Mouse (Mus musculus) neutrophil, adult 5-6 weeks (primary cell): ENCODE measurements at regions not wholly inside any gene's neighbourhood (a gene's known extent, or its start where the extent isn't known, plus 50 kb on each side); places are given as distances from the start of the nearest gene placed in this dataset.

Experiments
- ATAC-seq: fragments of 151-379, 151-347 bp; 2 replicates; pipeline ENCODE4 v1.8.0; 2017; ENCODE audit warnings: mild to moderate bottlenecking, moderate TSS enrichment; ENCODE audit not compliant: insufficient number of reproducible peaks, poor library complexity, low FRiP score, severe bottlenecking; ENCODE audit errors: extremely low read depth

- no peak for ATAC-seq
Measured at GRCm38 (mm10) chr1:72054541-72054940, 157.6 kb downstream of the Mreg start.

DNA sequence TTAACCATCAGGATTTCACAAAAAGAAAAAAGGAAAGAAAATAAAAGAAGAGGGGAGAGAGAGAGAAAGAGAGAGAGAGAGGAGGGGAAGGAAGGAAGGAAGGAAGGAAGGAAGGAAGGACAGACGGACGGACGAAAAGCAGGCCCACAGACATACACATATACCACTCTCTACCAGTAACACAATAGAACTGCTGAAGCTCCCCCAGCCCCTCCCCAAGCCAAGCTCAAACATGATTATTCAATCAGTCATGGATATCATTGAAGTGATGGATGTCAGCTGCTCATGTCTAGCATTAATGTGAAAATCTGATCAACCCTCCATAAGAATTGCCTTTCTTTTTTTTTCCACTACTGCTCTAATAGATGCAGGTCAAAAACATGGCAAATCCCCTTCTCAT, 161.2 kb downstream of the Mreg start:
- ATAC-seq: no peak

- ATAC-seq: no peak
Measured at GRCm38 (mm10) chr1:72046072-72046471, 166.0 kb downstream of the Mreg start.

GRCm38 (mm10) chr1:72038518-72038917, 173.6 kb downstream of the Mreg start:
- ATAC-seq: no peak

- ATAC-seq: no peak
Measured at GRCm38 (mm10) chr1:72036600-72036999, 175.5 kb downstream of the Mreg start.

DNA sequence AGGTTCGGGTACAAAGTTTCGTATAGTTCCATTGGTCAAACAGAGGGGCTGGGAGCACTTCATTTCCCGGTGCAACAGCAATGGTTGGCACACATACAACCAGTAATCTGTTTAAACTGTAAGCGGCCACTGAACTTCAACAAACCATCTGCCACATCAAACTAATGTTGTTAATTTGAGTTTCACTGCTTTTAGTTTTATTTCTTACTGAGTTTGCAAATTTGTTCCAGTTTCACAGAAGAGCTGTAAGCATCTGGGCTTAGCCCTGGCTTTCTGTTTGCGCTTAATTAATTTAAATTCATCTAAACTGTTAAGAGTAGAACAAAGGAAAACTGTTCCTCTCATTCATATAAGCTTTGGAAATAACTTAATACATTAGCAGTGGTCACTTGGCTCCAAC, 176.0 kb downstream of the Mreg start:
- no peak for ATAC-seq

GRCm38 (mm10) chr1:72033941-72034340, 178.2 kb downstream of the Mreg start:
- no peak for ATAC-seq

DNA sequence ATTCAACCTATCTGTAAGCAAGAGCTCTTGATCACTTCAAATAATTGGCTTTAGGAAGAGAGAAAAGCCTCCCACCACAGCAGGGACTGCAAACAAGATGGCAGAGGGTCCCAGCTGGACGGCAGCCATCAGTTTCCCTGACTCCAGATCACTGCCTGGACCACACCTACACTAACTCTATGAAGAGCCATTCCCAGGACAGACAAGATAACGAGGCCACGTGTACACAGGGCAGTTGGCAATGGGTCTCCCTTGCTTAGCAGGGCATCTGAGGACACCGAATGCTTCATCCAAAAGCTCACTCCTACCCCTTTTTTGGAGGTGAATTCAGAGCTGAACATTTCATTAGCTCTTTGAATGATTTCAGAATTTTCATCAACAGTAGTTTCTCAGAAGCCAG, 179.9 kb downstream of the Mreg start:
- ATAC-seq: no peak

DNA sequence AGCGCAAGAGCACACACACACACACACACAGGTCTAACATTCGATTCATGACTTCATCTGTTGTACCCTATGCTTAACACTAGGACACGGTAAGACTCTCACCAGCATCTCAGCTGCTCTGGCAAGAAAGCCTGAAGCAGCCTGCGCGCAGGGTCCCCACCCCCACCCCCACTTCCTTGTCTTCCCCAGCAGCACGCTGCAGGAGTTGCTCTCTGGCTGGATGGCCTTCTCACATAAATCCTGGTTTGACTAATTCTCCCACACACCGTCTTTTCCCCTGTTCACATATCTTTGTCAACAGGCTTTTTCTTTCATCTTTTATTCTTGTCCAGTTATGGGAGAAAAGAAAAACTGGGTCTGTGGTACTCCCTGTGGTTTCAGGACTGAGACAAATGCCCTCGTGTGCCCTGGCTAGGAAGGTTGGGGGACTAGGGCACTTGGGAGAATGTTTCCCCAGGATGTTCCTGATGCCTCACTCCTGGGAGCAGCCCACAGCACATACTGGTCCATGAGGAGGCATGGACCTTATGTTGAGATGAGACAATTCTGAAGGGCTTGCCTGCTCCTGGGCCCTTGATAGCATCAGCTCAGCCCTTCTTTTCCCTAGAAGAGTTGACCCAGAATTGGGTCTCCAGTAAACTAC, 181.2 kb downstream of the Mreg start:
- no peak for ATAC-seq

DNA sequence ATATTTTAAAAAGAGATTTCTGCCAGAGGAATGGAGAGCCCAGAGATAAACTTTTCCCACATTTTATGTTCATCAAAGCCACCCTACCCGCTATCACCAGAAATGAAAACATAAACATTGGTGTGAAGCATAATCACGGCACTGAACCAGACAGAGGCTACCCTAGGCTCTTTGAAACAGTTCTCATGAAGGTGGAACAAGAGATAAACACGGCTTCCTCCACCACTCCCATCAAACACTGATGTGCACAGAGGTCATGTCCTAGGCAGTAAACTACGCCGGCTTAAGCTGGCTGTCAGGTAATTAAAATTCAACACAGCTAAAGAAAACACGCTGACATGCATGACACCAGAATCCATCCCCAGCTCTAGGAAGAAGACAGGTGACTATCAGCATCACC, 182.5 kb downstream of the Mreg start:
- ATAC-seq: no peak

DNA sequence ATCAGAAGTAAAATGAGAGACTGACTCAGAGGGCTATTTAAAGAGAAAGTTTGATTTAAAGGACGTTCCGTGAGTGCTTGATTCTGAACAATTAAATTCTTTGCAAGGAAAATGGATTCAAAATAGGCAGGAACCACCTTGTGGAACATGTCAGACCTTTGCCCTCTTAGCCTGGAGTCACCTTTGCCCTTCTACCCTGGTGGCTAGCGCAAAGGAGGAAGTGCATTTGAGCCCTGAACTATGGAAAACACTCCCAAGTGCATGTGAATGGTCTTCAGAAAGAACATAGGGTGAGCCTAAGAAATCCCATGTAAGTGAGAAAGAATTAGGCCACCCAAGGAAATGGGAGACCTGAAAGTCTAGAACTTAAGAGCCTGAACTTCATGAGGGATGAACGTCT, 185.2 kb downstream of the Mreg start:
- ATAC-seq: no peak

DNA sequence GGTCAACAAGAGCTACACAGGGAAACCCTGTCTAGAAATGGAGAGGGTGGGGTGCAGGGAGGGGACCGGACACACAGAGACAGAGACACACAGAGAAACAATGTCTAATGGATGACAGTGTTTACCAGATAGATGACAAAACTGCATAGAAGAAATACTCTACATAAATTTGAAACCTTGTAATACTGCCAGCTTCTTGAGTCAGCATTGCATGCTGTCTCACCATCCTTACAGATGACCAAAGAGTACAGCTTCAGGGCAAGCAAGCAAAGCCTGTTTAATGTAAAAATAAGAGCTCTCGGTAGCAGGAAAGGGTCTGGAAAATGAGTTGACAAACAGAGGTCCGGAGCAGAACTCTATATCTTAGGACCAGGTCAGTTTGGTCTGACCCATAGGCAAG, 189.5 kb downstream of the Mreg start:
- ATAC-seq: no peak

GRCm38 (mm10) chr1:72018479-72019222, 193.5 kb downstream of the Mreg start:
- no peak for ATAC-seq

DNA sequence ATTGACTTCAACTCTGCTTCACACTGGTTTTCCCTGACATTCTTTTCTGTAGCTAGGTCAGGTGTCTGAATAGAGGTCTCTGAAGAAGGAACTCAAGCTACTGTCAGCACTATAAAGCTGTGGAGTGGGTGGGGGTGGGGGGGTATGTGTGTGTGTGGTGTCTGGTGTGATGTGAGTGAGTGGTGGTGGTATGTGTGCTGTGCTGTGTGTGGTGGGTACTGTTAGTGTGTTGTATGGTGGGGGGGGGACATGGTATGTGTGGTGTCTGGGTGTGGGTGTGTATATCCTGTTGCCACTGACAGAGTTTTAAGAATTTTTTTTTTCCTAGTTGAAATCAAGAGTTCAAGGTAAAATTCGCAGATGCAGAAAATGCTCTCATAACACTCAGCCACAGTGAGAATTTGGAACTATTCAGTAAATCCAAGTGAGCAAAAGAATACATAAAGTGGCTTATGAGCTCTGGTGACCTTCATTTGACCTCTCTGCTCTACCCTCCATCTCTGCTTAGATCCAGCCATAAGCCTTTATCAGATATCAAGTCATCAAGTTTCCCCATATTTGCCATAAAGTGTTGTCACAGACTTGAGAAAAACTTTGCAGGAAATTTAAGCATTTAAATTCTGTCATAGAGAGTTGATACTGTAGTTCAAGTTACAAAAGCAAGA, 194.2 kb downstream of the Mreg start:
- ATAC-seq: no peak

- ATAC-seq: no peak
Measured at GRCm38 (mm10) chr1:72015471-72015870, 196.6 kb downstream of the Mreg start.

GRCm38 (mm10) chr1:72014580-72014979, 197.5 kb downstream of the Mreg start:
- no peak for ATAC-seq

- no peak for ATAC-seq
Measured at GRCm38 (mm10) chr1:72013863-72014262, 198.2 kb downstream of the Mreg start.

DNA sequence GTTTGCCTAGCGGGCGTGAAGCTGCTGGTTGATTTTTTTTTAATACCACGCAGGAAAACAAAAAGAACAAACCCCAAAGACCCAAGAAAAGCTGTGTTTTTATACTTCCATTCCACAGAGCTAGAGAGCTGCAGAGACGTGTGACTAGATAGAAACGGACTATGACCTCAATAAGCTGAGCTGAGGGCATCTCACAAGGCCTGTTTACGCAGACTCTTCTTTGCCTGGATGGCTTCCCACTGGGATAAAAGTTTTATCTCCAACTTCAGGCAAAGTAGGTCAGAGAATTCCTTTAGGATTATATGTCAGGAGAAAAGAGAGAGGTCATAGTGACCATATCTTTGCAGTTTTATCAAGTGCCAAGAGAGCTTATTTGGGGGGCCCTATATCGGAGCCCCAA, 199.4 kb downstream of the Mreg start:
- no peak for ATAC-seq

DNA sequence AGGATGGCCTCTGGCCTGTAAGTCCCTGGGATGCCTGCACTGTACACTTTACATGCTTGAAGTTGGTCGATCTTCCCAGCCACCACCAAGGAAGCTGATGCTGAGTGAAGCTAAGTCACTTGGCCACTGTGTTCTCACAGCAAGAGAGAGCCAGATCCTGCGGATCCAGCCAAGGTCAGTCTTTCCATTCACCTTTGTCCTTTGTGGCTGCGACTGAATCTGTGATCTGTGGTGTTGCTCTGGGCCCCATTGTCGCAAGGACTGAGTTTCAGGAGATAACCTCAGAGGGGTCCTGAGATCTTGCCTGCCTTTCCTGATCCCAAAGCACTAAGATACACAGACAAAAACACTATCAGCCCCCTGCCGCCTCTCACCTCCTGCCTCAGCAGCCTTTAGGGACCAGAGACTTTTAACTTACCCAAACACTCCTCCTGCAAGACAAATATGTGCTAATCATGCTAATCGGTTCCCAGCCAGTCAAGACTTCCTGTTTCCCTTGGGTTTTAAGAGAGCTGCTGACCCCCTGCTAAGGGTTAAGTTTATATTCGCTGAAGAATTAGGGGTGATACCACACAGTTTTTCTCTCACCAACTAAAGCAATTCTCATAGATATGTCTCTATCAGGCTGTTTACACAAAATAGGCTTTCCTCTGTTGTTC, 202.7 kb downstream of the Mreg start:
- no peak for ATAC-seq
